In the genomic region with DNA sequence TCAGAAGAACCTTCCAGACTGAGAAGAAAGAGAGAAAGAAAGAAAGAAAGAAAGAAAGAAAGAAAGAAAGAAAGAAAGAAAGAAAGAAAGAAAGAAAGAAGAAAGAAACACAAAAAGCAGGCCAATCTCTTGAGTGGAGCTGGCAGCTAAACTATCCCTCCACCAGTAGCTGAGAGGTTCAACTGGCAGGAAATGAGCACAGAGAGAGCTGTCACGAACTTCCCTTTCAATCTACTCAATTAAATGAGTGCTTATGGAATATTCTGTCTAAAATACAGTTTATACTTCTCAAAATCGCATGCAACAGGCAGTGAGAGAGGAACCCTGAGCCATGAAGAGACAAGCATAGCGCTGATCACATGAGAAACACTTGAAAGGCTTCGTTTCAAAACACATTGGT, we compare ENCODE assay signal across 14 mouse cellular contexts.
"Had no signal": no experiment of that assay in that cellular context is flagged by ENCODE, and none has a peak within 500 bp of the region (broad histone marks: within the 10 kb centered on the region; RNA-seq: fewer than 3 reads in every experiment).

No protein-coding gene starts in this region.

- H3K36me3 ChIP-seq: intestine, embryonic 15.5 days; kidney, embryonic 15.5 days; midbrain, embryonic 13.5 days had no signal

- DNase-seq: kidney, adult 11 months; kidney, adult 8-10 months; kidney, postnatal 10 days; layer of hippocampus, postnatal 36 days; lung, adult 18-20 months; lung, postnatal 14 days; right cerebral cortex, postnatal 4 days; thymus, postnatal 36 days had no signal

- H3K9ac ChIP-seq: intestine, embryonic 15.5 days; kidney, embryonic 15.5 days; liver, embryonic 14.5 days; midbrain, embryonic 13.5 days had no signal

- H3K27me3 ChIP-seq: intestine, embryonic 15.5 days; kidney, embryonic 15.5 days; midbrain, embryonic 13.5 days had no signal

- H3K9me3 ChIP-seq: intestine, embryonic 15.5 days; kidney, embryonic 15.5 days; midbrain, embryonic 13.5 days had no signal

- H3K4me1 ChIP-seq: intestine, embryonic 15.5 days; midbrain, embryonic 13.5 days had no signal

- ATAC-seq: intestine, embryonic 15.5 days; midbrain, embryonic 13.5 days had no signal

- H3K4me3 ChIP-seq: intestine, embryonic 15.5 days; kidney, embryonic 15.5 days; left cerebral cortex, adult 2 months; midbrain, embryonic 13.5 days had no signal

- H3K27ac ChIP-seq: intestine, embryonic 15.5 days; kidney, embryonic 15.5 days; left cerebral cortex, adult 2 months; liver, embryonic 14.5 days; midbrain, embryonic 13.5 days; stomach, postnatal 0 days had no signal

- H3K4me2 ChIP-seq: intestine, embryonic 15.5 days; kidney, embryonic 15.5 days; midbrain, embryonic 13.5 days had no signal
